Mouse (Mus musculus): ENCODE data around the gene Ovol2.

Ovol2 gene

DNA sequence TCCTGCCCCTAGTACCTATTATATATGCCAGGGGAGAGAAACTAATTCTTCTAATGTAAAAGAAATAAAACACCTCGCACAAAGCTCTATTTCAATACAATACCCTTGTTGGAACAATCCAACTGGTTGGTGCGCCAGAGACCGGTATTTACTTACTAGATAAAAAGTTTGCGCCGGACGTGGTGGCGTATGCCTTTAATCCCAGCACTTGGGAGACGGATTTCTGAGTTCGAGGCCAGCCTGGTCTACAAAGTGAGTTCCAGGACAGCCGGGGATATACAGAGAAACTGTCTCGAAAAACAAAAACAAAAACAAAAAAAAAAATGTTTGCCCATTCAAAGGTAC, 62.7 kb downstream of the Ovol2 start:
- DNase-seq (ENCODE audit: extremely low spot score, low read depth, low spot score), result no peak

DNA sequence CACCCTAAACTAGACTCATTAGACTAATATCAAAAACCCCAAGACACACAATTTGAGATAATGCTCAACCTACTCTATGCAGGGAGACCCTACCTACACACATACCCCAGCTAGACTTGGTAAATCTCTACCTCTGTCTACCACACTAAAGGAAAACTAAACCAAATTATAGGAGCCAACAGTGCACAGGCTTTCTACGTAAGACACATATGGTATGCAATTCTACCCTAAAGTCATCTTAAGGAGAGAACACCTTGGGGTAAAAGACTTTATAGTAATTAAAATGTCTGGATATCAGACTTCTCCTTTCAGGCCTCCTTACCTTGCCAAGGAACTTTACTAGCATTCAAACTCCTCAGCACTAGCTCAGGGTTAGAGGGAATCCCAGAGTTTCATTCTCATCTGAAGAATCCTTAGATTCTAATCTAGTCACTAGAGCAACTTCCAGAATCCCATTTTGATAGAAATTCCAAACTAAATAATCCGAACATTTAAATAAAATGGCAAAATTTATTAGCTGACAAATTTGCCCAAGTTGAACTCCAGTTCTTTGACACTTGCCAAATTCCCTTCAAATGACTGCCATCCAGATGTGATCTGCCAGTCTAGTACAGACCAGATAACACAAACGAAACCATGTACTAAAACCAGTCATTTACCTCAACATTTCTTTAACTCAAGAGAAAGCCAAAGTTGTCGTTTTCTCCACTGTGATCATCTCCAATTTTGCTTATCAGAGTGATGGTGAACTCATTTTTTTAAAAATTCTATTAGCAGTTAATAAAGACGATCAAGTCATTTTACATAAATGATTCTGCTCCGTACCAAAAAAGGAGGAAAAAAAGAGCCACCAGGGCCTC, 63.3 kb downstream of the Ovol2 start:
- no peak for DNase-seq (ENCODE audit: extremely low spot score, low read depth, low spot score)

DNA sequence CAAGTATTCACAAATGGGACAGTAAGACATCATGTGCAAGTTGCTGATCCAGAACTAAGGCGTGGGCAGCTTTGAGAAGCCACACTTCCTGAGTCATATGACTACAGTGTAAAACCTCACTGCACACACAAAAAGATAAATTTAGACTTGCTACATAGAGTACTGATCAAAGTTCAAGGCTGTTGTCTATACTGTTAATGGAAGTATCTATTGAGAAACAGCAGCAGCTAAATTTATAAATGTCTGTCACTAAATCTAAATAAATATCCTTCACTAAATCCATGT, 64.3 kb downstream of the Ovol2 start:
- DNase-seq (ENCODE audit: extremely low spot score, low read depth, low spot score), result no peak

DNA sequence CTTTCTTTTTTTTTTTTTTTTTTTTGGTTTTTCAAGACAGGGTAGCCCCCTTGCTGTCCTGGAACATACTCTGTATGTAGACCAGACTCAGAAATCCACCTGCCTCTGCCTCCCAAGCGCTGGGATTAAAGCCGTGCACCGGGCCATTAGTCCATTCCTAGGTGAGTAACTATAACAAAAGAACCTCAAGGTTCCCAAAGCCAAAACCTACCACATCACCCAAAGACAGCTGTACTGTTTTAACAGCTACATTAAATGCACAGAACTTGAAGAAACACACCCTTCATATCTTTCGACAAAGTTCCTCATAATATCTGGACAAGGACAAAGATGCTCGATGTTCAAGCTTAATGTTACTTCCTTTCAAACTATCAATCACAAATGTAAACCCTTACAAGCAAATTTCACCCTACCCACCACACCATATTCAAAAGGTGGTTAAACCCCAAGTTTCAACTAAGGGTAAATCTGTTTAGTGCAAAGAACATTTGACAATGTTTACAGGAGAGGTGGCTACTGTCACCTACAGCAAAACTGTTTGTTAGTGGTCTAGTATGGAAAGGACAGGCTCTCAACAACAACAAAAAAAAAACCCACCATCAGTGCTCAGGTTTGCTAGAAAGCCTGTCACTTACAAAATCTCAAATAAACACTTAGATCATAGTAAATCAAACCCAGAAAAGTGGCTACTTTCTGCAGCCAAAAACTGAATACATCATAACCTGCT, 64.8 kb downstream of the Ovol2 start:
- no peak for DNase-seq (ENCODE audit: extremely low spot score, low read depth, low spot score)

DNA sequence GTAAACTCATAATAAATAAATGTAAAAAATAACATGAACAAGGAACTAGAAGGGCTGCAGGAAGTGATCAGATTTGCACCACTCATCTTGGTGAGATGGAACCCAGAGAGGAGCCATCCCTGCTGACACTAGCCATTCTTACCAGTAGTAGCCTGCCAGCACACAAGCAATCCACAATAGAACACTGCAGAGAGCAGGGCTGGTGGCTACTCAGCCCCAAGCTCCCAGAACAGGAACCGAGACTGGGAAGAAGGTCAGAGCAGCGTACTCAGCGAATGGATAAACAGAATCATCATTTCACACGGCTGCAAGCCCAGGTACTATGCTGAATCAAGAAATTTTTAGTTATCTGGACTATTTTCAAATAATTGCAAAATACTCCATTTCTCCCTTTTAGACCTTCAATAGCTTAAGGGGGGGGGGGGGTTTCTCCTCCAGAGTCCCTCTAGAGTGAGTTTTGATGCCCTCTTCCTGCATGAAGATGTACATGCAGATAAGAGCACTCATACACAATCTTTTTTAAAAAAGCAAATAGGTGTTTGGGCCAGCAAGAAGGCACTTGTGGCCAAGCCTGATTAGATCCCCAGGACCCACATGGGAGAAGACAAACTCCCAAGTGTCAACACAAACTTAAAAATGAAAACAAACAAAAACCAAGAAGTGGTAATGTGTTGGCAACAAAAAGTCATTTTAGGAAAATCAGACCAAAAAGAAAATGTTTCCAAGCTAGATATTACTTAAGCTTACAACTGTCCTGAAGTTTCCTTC, 65.8 kb downstream of the Ovol2 start:
- no peak for DNase-seq (ENCODE audit: extremely low spot score, low read depth, low spot score)

DNA sequence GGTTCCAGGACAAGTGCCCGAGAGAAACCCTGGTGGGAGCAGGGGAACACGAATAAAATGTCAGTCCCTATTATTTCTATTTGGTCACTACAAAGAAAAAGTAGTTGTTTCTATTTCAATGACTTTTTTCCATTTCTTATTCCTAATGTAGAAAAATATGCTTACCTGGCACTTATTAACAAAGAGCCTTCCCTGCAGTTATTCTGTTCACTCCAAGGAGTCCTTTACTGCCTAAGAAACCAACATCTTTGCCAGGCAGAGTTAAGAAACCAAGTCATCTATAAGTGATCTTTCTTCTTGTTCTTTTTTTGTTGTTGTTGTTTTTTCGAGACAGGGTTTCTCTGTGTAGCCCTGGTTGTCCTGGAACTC, 66.8 kb downstream of the Ovol2 start:
- DNase-seq (ENCODE audit: extremely low spot score, low read depth, low spot score), result no peak

DNA sequence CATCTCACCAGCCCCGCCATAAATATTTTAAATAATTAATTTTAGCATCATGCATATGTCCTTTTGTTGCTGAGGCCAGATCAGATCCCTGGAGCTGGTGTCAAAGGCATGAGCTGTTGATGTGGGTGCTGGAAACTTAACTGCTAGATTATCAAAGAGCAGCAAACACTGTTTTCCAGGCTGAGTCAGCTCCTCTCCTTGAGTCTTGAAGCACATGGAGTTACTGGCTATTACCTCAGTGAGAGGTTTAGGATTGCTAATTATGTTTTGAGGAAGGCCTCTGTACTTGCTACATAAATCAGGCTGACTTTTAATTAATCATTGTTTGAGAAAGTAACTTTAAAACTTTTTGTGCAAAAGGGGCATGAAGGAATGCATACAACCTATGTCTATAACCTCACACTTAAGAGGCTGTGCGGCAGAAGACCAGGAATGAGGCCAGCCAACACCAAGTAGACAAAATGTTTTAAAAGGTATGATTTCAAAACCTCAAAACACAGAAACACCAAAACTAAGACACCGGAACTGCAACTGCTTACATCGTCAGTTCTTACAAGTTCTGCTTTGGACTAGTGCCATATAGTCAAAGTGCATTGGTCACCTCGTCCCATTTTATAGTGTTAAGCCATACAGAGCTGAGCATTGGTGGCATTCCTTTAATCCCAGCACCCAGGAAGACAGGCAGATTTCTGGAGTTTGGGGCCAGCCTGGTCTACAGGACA, 67.4 kb downstream of the Ovol2 start:
- DNase-seq (ENCODE audit: extremely low spot score, low read depth, low spot score), result no peak

DNA sequence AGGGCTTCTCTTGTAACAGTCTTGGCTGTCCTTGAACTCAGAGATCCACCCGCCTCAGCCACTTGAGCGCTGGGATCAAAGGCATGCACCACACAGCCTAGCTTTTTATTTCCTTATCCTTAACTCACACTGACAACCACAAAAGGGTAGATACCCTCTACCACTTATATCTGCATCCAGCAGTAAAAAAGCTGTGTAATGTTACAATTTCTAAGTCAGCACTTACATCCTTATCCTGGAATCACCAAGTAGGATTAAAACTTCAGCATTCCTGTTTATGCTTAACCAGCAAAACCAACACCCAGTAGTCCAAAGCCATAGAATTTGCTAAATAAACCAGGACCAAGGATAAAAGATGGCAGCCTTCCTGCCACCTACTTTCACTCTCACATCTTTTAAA, 69.1 kb downstream of the Ovol2 start:
- no peak for DNase-seq (ENCODE audit: extremely low spot score, low read depth, low spot score)
